Mouse (Mus musculus): ENCODE data around the gene Gucy1b2. TPM values are rescaled to one million over a fixed set of nuclear protein-coding genes. Genes with fewer than 3 reads are reported as not detected.

Gene Gucy1b2
- polyA plus RNA-seq, 1 experiment from 2014 or later = not detected

DNA sequence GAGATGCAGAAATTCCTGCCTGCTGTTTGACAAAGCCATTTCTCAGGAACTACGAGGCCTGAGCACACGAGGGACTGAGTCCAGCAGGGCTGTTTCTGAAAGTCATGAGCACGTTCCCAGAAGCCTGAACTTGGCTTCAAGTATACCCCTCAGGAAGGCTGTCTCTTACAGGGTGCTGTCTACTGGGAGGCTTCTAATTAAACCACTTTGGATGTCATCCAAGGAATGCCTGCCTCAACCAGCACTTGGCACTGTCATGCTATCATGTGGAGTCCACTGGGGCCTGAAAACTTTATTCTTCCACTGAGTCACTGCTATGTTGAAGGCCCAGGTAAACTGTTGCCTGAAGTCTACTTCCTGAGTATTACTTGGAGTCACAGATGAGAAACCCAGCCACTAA lies 2.0 kb downstream of the Gucy1b2 start:
- Histone ChIP-seq H3K27ac (ENCODE audit: low read depth, low read length) (no peak overlapping the region), H3K9ac (ENCODE audit: low read depth, low read length) (no peak overlapping the region), H3K9me3 (replicated peaks; ENCODE audit: control insufficient read depth, low read length) (no peaks in the 10 kb centered on the region), H3K4me3 (ENCODE audit: low read depth, low read length) (no peak overlapping the region), H3K4me1 (ENCODE audit: control insufficient read depth, insufficient read depth, low read length) (no peaks in the 10 kb centered on the region), H3K27me3 (ENCODE audit: control insufficient read depth, insufficient read depth, low read length) (no peaks in the 10 kb centered on the region), H3K36me3 (ENCODE audit: control insufficient read depth, insufficient read depth, low read length) (no peaks in the 10 kb centered on the region), H3K4me2 (no peak overlapping the region)
- WGBS (ENCODE audit: insufficient replicate concordance) = 71% methylated on average over 3 of the region's 3 CpGs
- ATAC-seq (replicated peaks; ENCODE audit: insufficient number of reproducible peaks, low FRiP score, low TSS enrichment) = no peak

DNA sequence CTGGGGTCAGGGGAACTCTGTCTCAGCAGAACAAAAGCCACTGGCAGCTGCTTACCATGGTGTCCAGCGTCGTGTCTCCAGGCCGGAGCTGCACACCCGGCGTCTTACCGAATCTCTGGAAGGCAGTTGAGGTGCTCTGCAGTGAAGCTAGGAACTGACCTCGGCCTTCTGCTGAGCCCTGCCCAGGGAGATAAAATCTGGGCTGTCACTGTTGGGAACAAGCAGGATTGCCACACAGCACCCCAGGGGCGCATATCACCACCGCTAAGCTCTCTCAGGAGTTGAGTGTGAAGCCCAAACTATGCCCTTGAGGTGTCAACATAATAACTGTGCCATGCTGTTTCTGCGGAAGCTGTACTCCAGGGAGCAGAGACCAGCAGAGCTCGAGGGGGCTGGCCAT lies 2.8 kb downstream of the Gucy1b2 start:
- 68% methylated on average over 11 of the region's 11 CpGs for WGBS (ENCODE audit: insufficient replicate concordance)
- ATAC-seq (replicated peaks; ENCODE audit: insufficient number of reproducible peaks, low FRiP score, low TSS enrichment) = no peak

DNA sequence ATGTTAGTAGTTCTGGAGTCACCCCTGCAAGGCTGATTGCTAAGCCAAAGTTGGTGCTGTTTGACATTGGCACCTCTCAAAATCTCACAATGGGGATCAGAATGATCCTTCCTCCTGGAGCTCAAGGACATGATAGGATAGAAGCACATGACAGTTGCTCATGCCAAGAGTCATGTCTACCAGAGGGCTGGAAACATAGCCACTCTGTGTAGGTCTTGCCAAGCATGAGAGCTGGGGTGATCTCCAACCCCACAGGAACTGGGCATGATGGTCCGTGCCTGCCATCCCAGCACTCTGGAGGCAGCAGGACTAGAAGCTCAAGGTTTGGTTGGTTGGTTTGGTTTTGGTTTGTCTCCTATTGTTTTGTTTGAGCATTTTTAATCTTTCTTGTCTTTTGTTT lies 5.4 kb downstream of the Gucy1b2 start:
- H3K4me3 ChIP-seq (ENCODE audit: low read depth, low read length) = no peak overlapping the region
- no peaks in the 10 kb centered on the region for H3K36me3 ChIP-seq (ENCODE audit: control insufficient read depth, insufficient read depth, low read length)
- no peaks in the 10 kb centered on the region for H3K4me1 ChIP-seq (ENCODE audit: control insufficient read depth, insufficient read depth, low read length)
- no peaks in the 10 kb centered on the region for H3K9me3 ChIP-seq (replicated peaks; ENCODE audit: control insufficient read depth, low read length)
- H3K4me2 ChIP-seq = no peak overlapping the region
- 79% methylated on average over 1 of the region's 1 CpGs for WGBS (ENCODE audit: insufficient replicate concordance)
- H3K27ac ChIP-seq (ENCODE audit: low read depth, low read length) = no peak overlapping the region
- H3K9ac ChIP-seq (ENCODE audit: low read depth, low read length) = no peak overlapping the region
- no peaks in the 10 kb centered on the region for H3K27me3 ChIP-seq (ENCODE audit: control insufficient read depth, insufficient read depth, low read length)
- ATAC-seq (replicated peaks; ENCODE audit: insufficient number of reproducible peaks, low FRiP score, low TSS enrichment) = no peak

More for the DNA sequence above, 2.8 kb downstream of the Gucy1b2 start:
- H3K27me3 ChIP-seq (ENCODE audit: control insufficient read depth, insufficient read depth, low read length) = no peaks in the 10 kb centered on the region
- H3K4me1 ChIP-seq (ENCODE audit: control insufficient read depth, insufficient read depth, low read length) = no peaks in the 10 kb centered on the region
- H3K4me3 ChIP-seq (ENCODE audit: low read depth, low read length) = no peak overlapping the region
- no peaks in the 10 kb centered on the region for H3K36me3 ChIP-seq (ENCODE audit: control insufficient read depth, insufficient read depth, low read length)
- H3K9ac ChIP-seq (ENCODE audit: low read depth, low read length) = no peak overlapping the region
- H3K4me2 ChIP-seq = no peak overlapping the region
- no peak overlapping the region for H3K27ac ChIP-seq (ENCODE audit: low read depth, low read length)
- H3K9me3 ChIP-seq (replicated peaks; ENCODE audit: control insufficient read depth, low read length) = no peaks in the 10 kb centered on the region

DNA sequence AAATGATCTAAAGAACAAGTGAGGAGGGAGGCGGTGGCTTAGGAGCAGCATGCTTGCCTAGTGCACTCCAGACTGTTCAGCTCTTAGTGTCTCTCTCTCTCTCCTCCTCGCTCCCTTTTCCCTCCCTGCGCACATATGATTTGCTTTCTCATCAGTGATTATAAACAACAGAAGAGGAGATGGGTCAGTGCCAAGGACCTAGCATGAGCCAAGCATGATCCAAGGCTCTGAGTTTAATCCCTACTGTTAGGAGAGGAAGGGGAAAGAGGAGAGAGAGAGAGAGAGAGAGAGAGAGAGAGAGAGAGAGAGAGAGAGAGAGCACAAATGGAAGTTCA lies 8.9 kb downstream of the Gucy1b2 start:
- Histone ChIP-seq H3K4me1 (ENCODE audit: control insufficient read depth, insufficient read depth, low read length) (no peaks in the 10 kb centered on the region), H3K36me3 (ENCODE audit: control insufficient read depth, insufficient read depth, low read length) (no peaks in the 10 kb centered on the region), H3K27me3 (ENCODE audit: control insufficient read depth, insufficient read depth, low read length) (no peaks in the 10 kb centered on the region), H3K4me2 (no peak overlapping the region), H3K4me3 (ENCODE audit: low read depth, low read length) (no peak overlapping the region), H3K9me3 (replicated peaks; ENCODE audit: control insufficient read depth, low read length) (no peaks in the 10 kb centered on the region), H3K27ac (ENCODE audit: low read depth, low read length) (no peak overlapping the region), H3K9ac (ENCODE audit: low read depth, low read length) (no peak overlapping the region)
- no peak for ATAC-seq (replicated peaks; ENCODE audit: insufficient number of reproducible peaks, low FRiP score, low TSS enrichment)
- whole genome bisulfite sequencing (ENCODE audit: insufficient replicate concordance) = 76% methylated on average over 3 of the region's 3 CpGs

DNA sequence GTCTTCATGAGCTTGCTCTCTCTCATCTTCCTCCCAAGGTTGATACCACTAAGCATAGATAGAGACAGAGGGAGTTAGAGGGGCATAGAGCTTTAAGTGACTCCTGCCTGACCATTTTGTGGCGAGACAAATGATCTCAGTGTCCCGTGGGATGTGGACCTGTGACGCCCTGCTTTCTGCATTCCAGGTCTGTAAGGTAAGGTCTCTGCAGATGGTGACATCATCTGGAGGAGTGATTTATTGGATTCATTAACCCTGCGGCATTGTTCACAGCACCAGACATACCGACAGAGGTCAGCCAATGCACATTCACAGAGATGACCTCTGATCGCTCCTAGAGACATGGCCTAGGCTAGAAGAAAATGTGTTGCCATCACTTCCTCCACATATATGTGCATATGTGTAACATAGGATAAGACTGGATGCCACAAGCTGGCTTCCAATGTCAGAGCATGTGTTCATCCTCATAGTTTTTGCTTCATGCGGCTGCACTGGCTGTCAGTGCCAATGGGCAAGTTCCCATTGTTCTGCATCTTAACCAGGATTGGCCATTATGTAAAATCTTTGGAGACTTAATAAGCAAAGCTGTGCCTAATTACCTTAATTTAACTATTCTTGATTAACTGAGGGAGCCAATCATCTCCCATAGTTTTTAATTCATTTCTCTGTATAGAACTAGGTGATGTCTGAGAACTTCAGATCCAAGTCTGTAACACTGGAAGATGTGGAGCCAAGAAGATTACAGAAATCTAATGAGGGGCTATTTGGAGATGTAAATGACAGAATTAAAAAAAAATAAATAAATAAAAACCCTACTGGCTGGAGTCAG lies 9.5 kb downstream of the Gucy1b2 start:
- H3K4me2 ChIP-seq = no peak overlapping the region
- no peak overlapping the region for H3K9ac ChIP-seq (ENCODE audit: low read depth, low read length)
- no peaks in the 10 kb centered on the region for H3K27me3 ChIP-seq (ENCODE audit: control insufficient read depth, insufficient read depth, low read length)
- no peaks in the 10 kb centered on the region for H3K9me3 ChIP-seq (replicated peaks; ENCODE audit: control insufficient read depth, low read length)
- 69% methylated on average over 7 of the region's 7 CpGs for WGBS (ENCODE audit: insufficient replicate concordance)
- H3K4me3 ChIP-seq (ENCODE audit: low read depth, low read length) = no peak overlapping the region
- H3K36me3 ChIP-seq (ENCODE audit: control insufficient read depth, insufficient read depth, low read length) = no peaks in the 10 kb centered on the region
- H3K4me1 ChIP-seq (ENCODE audit: control insufficient read depth, insufficient read depth, low read length) = no peaks in the 10 kb centered on the region
- no peak overlapping the region for H3K27ac ChIP-seq (ENCODE audit: low read depth, low read length)
- no peak for ATAC-seq (replicated peaks; ENCODE audit: insufficient number of reproducible peaks, low FRiP score, low TSS enrichment)

DNA sequence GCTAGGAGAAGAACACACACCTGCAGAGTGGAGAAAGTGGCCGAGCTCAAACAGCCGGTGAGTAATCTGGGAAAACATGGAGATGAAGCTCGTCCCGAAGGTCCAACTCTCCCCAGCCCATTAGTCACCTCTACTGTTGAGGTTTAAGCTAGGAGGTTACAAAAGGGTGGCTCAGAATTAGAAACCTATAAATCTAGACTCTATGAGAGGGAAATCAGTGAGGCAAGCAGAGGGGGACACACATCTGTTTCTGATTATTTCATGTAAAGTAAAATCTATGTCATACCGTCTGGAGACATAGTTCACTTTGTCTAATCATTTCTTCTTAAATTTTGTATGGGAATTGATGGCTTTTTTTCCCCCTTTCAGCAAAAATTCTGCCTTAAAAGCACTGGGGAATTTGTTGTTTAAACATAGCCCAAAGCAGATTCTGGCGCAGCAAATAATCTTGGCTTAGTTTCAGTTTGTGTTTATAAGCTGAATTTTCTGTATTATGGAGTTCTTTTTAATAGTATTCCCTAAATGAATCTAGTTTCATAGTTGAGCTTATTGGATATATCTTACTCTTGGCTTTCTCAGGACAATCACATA lies 12.2 kb downstream of the Gucy1b2 start:
- Histone ChIP-seq H3K36me3 (ENCODE audit: control insufficient read depth, insufficient read depth, low read length) (no peaks in the 10 kb centered on the region), H3K27ac (ENCODE audit: low read depth, low read length) (no peak overlapping the region), H3K4me1 (ENCODE audit: control insufficient read depth, insufficient read depth, low read length) (no peaks in the 10 kb centered on the region), H3K9me3 (replicated peaks; ENCODE audit: control insufficient read depth, low read length) (no peaks in the 10 kb centered on the region), H3K4me2 (no peak overlapping the region), H3K4me3 (ENCODE audit: low read depth, low read length) (no peak overlapping the region), H3K9ac (ENCODE audit: low read depth, low read length) (no peak overlapping the region), H3K27me3 (ENCODE audit: control insufficient read depth, insufficient read depth, low read length) (no peaks in the 10 kb centered on the region)
- ATAC-seq (replicated peaks; ENCODE audit: insufficient number of reproducible peaks, low FRiP score, low TSS enrichment) = no peak
- WGBS (ENCODE audit: insufficient replicate concordance) = 73% methylated on average over 6 of the region's 6 CpGs

DNA sequence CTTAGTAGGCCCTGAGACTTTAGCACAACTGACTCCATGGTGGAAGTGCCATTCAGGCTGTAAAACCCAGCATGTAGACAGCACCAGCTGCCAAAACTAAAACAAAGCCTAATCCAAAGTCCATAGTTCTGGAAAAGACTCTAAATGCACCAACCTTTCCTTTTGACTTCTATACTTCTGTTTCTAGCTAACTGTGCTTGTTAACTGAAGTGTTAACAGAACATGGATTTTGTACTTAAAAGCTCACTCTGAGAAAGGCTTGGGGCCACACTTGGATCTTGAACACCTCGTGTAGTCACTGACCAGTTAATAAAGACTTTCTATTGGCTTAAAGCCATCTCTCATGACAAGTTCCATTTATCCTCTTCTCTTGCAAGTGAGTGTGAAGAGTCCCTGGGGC lies 13.1 kb downstream of the Gucy1b2 start:
- H3K4me3 ChIP-seq (ENCODE audit: low read depth, low read length) = no peak overlapping the region
- no peaks in the 10 kb centered on the region for H3K27me3 ChIP-seq (ENCODE audit: control insufficient read depth, insufficient read depth, low read length)
- H3K4me2 ChIP-seq = no peak overlapping the region
- no peak overlapping the region for H3K9ac ChIP-seq (ENCODE audit: low read depth, low read length)
- 67% methylated on average over 1 of the region's 1 CpGs for WGBS (ENCODE audit: insufficient replicate concordance)
- no peaks in the 10 kb centered on the region for H3K4me1 ChIP-seq (ENCODE audit: control insufficient read depth, insufficient read depth, low read length)
- H3K36me3 ChIP-seq (ENCODE audit: control insufficient read depth, insufficient read depth, low read length) = no peaks in the 10 kb centered on the region
- H3K9me3 ChIP-seq (replicated peaks; ENCODE audit: control insufficient read depth, low read length) = no peaks in the 10 kb centered on the region
- ATAC-seq (replicated peaks; ENCODE audit: insufficient number of reproducible peaks, low FRiP score, low TSS enrichment) = no peak
- no peak overlapping the region for H3K27ac ChIP-seq (ENCODE audit: low read depth, low read length)

DNA sequence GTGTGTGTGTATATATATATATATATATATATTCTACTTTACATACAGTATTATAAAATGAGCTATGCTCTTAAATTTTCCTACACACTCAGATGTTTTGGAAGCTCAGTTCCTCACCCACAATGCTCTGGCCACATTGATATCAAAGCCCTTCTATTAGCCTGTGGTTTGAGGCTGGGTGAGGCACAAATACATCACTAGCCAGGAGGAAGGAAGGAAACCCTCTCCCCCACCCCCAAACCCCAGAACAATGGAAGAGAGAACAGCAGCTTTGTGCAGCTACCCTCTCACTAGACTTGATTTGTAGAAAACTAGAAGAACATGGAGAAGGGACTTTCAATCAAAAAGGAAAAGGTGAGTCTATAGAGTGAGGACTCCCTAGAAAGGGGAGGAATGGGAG lies 16.1 kb downstream of the Gucy1b2 start:
- H3K9ac ChIP-seq (ENCODE audit: low read depth, low read length) = no peak overlapping the region
- no peaks in the 10 kb centered on the region for H3K36me3 ChIP-seq (ENCODE audit: control insufficient read depth, insufficient read depth, low read length)
- H3K27me3 ChIP-seq (ENCODE audit: control insufficient read depth, insufficient read depth, low read length) = no peaks in the 10 kb centered on the region
- ATAC-seq (replicated peaks; ENCODE audit: insufficient number of reproducible peaks, low FRiP score, low TSS enrichment) = no peak
- no peak overlapping the region for H3K4me2 ChIP-seq
- no peaks in the 10 kb centered on the region for H3K4me1 ChIP-seq (ENCODE audit: control insufficient read depth, insufficient read depth, low read length)
- H3K4me3 ChIP-seq (ENCODE audit: low read depth, low read length) = no peak overlapping the region
- no peak overlapping the region for H3K27ac ChIP-seq (ENCODE audit: low read depth, low read length)
- no peaks in the 10 kb centered on the region for H3K9me3 ChIP-seq (replicated peaks; ENCODE audit: control insufficient read depth, low read length)

DNA sequence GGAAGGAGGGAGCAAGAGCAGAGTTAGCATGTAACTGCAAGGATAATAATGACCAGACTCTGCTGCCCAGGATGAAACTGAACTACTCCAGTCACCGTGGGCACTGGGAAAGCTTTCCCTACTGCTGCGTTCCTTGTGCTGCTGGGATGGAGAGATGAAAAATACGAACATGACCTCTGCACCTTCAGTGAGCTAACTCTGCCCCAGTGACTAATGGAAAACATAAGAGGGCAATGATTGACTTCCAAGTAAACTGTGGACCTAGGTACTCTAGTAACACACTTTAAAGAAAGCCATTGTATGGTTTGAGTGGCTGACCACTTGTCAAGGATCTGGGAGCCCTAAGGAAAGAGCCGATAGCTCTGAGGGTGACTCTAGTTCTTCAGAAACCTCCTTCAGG lies 17.9 kb downstream of the Gucy1b2 start:
- H3K4me1 ChIP-seq (ENCODE audit: control insufficient read depth, insufficient read depth, low read length) = no peaks in the 10 kb centered on the region
- H3K27ac ChIP-seq (ENCODE audit: low read depth, low read length) = no peak overlapping the region
- 77% methylated on average over 4 of the region's 4 CpGs for WGBS (ENCODE audit: insufficient replicate concordance)
- H3K4me3 ChIP-seq (ENCODE audit: low read depth, low read length) = no peak overlapping the region
- no peak overlapping the region for H3K4me2 ChIP-seq
- no peaks in the 10 kb centered on the region for H3K36me3 ChIP-seq (ENCODE audit: control insufficient read depth, insufficient read depth, low read length)
- no peaks in the 10 kb centered on the region for H3K9me3 ChIP-seq (replicated peaks; ENCODE audit: control insufficient read depth, low read length)
- H3K9ac ChIP-seq (ENCODE audit: low read depth, low read length) = no peak overlapping the region
- no peak for ATAC-seq (replicated peaks; ENCODE audit: insufficient number of reproducible peaks, low FRiP score, low TSS enrichment)
- H3K27me3 ChIP-seq (ENCODE audit: control insufficient read depth, insufficient read depth, low read length) = no peaks in the 10 kb centered on the region

All from heart, embryonic 11.5 days (tissue).